Mouse (Mus musculus): ENCODE data around the gene Sac3d1. TPM values are rescaled to one million over a fixed set of nuclear protein-coding genes. Genes with fewer than 3 reads are reported as not detected.

Gene Sac3d1
- polyA plus RNA-seq, 1 experiment from 2014 or later: 25.2 TPM

GRCm38 (mm10) chr19:6126789-6127580, 8.5 kb upstream of the Sac3d1 start:
- H3K4me3 ChIP-seq (replicated peaks; ENCODE audit: low read length): peak overlapping the region; percentile 65
- WGBS: 66% methylated on average over 10 of the region's 10 CpGs
- no peaks in the 10 kb centered on the region for H3K36me3 ChIP-seq (ENCODE audit: control insufficient read depth, insufficient read depth, low read length)
- no peaks in the 10 kb centered on the region for H3K9me3 ChIP-seq (replicated peaks; ENCODE audit: control insufficient read depth, low read length)
- H3K4me1 ChIP-seq (ENCODE audit: control insufficient read depth, insufficient read depth, low read length): 0 out of 2 replicates have a peak, but pooled peaks cover 7% of the 10 kb centered on the region
- no peaks in the 10 kb centered on the region for H3K27me3 ChIP-seq (ENCODE audit: control insufficient read depth, insufficient read depth, low read length)
- peak overlapping the region; percentile 65 for H3K4me2 ChIP-seq (ENCODE audit: low read depth, low read length)
- peak overlapping the region; percentile 94; the same call in 1 of the 2 replicates for H3K27ac ChIP-seq (ENCODE audit: low read length)
- H3K9ac ChIP-seq (ENCODE audit: low read length): peak overlapping the region; percentile 80
- ATAC-seq (ENCODE audit: insufficient read depth, low FRiP score): no peak

- H3K9me3 ChIP-seq (replicated peaks; ENCODE audit: control insufficient read depth, low read length): no peaks in the 10 kb centered on the region
- no peak overlapping the region for H3K4me2 ChIP-seq (ENCODE audit: low read depth, low read length)
- H3K4me1 ChIP-seq (ENCODE audit: control insufficient read depth, insufficient read depth, low read length): 0 out of 2 replicates have a peak, but pooled peaks cover 7% of the 10 kb centered on the region
- no peak overlapping the region for H3K27ac ChIP-seq (ENCODE audit: low read length)
- ATAC-seq (ENCODE audit: insufficient read depth, low FRiP score): no peak
- H3K9ac ChIP-seq (ENCODE audit: low read length): no peak overlapping the region
- no peaks in the 10 kb centered on the region for H3K27me3 ChIP-seq (ENCODE audit: control insufficient read depth, insufficient read depth, low read length)
- no peaks in the 10 kb centered on the region for H3K36me3 ChIP-seq (ENCODE audit: control insufficient read depth, insufficient read depth, low read length)
- no peak overlapping the region for H3K4me3 ChIP-seq (replicated peaks; ENCODE audit: low read length)
- 25% methylated on average over 4 of the region's 4 CpGs for WGBS
Measured at GRCm38 (mm10) chr19:6126289-6126688, 7.8 kb upstream of the Sac3d1 start.

- Histone ChIP-seq H3K4me1 (ENCODE audit: control insufficient read depth, insufficient read depth, low read length) (0 out of 2 replicates have a peak, but pooled peaks cover 7% of the 10 kb centered on the region), H3K9me3 (replicated peaks; ENCODE audit: control insufficient read depth, low read length) (no peaks in the 10 kb centered on the region), H3K9ac (ENCODE audit: low read length) (no peak overlapping the region), H3K27ac (ENCODE audit: low read length) (no peak overlapping the region), H3K27me3 (ENCODE audit: control insufficient read depth, insufficient read depth, low read length) (no peaks in the 10 kb centered on the region), H3K36me3 (ENCODE audit: control insufficient read depth, insufficient read depth, low read length) (no peaks in the 10 kb centered on the region), H3K4me3 (replicated peaks; ENCODE audit: low read length) (no peak overlapping the region), H3K4me2 (ENCODE audit: low read depth, low read length) (no peak overlapping the region)
- no peak for ATAC-seq (ENCODE audit: insufficient read depth, low FRiP score)
- 72% methylated on average over 2 of the region's 2 CpGs for WGBS
Measured at GRCm38 (mm10) chr19:6124898-6125297, 6.4 kb upstream of the Sac3d1 start.

GRCm38 (mm10) chr19:6123330-6123729, 4.9 kb upstream of the Sac3d1 start:
- WGBS: 61% methylated on average over 8 of the region's 8 CpGs

GRCm38 (mm10) chr19:6121761-6122160, 3.3 kb upstream of the Sac3d1 start:
- no peaks in the 10 kb centered on the region for H3K27me3 ChIP-seq (ENCODE audit: control insufficient read depth, insufficient read depth, low read length)
- no peaks in the 10 kb centered on the region for H3K36me3 ChIP-seq (ENCODE audit: control insufficient read depth, insufficient read depth, low read length)
- no peak for ATAC-seq (ENCODE audit: insufficient read depth, low FRiP score)
- peak overlapping the region; percentile 35; the same call in 1 of the 2 replicates for H3K9ac ChIP-seq (ENCODE audit: low read length)
- no peak overlapping the region for H3K27ac ChIP-seq (ENCODE audit: low read length)
- peaks cover 13% of the 10 kb centered on the region; the same call in 1 of the 2 replicates for H3K4me1 ChIP-seq (ENCODE audit: control insufficient read depth, insufficient read depth, low read length)
- WGBS: 33% methylated on average over 19 of the region's 19 CpGs
- H3K4me2 ChIP-seq (ENCODE audit: low read depth, low read length): no peak overlapping the region
- no peaks in the 10 kb centered on the region for H3K9me3 ChIP-seq (replicated peaks; ENCODE audit: control insufficient read depth, low read length)
- H3K4me3 ChIP-seq (replicated peaks; ENCODE audit: low read length): no peak overlapping the region

More at GRCm38 (mm10) chr19:6123330-6123729, 4.9 kb upstream of the Sac3d1 start:
- Histone ChIP-seq H3K27ac (ENCODE audit: low read length) (no peak overlapping the region), H3K4me3 (replicated peaks; ENCODE audit: low read length) (no peak overlapping the region), H3K4me1 (ENCODE audit: control insufficient read depth, insufficient read depth, low read length) (peaks cover 14% of the 10 kb centered on the region; the same call in 1 of the 2 replicates), H3K27me3 (ENCODE audit: control insufficient read depth, insufficient read depth, low read length) (no peaks in the 10 kb centered on the region), H3K4me2 (ENCODE audit: low read depth, low read length) (no peak overlapping the region), H3K9ac (ENCODE audit: low read length) (0 out of 2 replicates have a peak overlapping the region, but pooled peaks have one; percentile 22), H3K9me3 (replicated peaks; ENCODE audit: control insufficient read depth, low read length) (no peaks in the 10 kb centered on the region), H3K36me3 (ENCODE audit: control insufficient read depth, insufficient read depth, low read length) (no peaks in the 10 kb centered on the region)
- no peak for ATAC-seq (ENCODE audit: insufficient read depth, low FRiP score)

GRCm38 (mm10) chr19:6118677-6119185, 281 bp upstream of the Sac3d1 start:
- H3K4me1 ChIP-seq (ENCODE audit: control insufficient read depth, insufficient read depth, low read length): peaks cover 17% of the 10 kb centered on the region; the same call in 1 of the 2 replicates
- H3K27ac ChIP-seq (ENCODE audit: low read length): peak overlapping the region; percentile 98
- 0 out of 2 replicates have a peak, but pooled peaks cover 8% of the 10 kb centered on the region for H3K36me3 ChIP-seq (ENCODE audit: control insufficient read depth, insufficient read depth, low read length)
- peak overlapping the region; percentile 90 for H3K4me3 ChIP-seq (replicated peaks; ENCODE audit: low read length)
- no peaks in the 10 kb centered on the region for H3K9me3 ChIP-seq (replicated peaks; ENCODE audit: control insufficient read depth, low read length)
- under 1% methylated on average over 8 of the region's 8 CpGs for WGBS
- peak overlapping the region; percentile 92 for H3K9ac ChIP-seq (ENCODE audit: low read length)
- no peaks in the 10 kb centered on the region for H3K27me3 ChIP-seq (ENCODE audit: control insufficient read depth, insufficient read depth, low read length)
- peak overlapping the region; percentile 87 for H3K4me2 ChIP-seq (ENCODE audit: low read depth, low read length)
- ATAC-seq (ENCODE audit: insufficient read depth, low FRiP score): peak; percentile 11; the same call in 1 of the 2 replicates

- Histone ChIP-seq H3K4me1 (ENCODE audit: control insufficient read depth, insufficient read depth, low read length) (peaks cover 14% of the 10 kb centered on the region; the same call in 1 of the 2 replicates), H3K36me3 (ENCODE audit: control insufficient read depth, insufficient read depth, low read length) (0 out of 2 replicates have a peak, but pooled peaks cover 8% of the 10 kb centered on the region), H3K27ac (ENCODE audit: low read length) (peak overlapping the region; percentile 98), H3K27me3 (ENCODE audit: control insufficient read depth, insufficient read depth, low read length) (no peaks in the 10 kb centered on the region), H3K9ac (ENCODE audit: low read length) (peak overlapping the region; percentile 92), H3K4me2 (ENCODE audit: low read depth, low read length) (peak overlapping the region; percentile 87), H3K4me3 (replicated peaks; ENCODE audit: low read length) (peak overlapping the region; percentile 90), H3K9me3 (replicated peaks; ENCODE audit: control insufficient read depth, low read length) (no peaks in the 10 kb centered on the region)
- WGBS: 4% methylated on average over 32 of the region's 32 CpGs
- peak; percentile 1; the same call in 1 of the 2 replicates for ATAC-seq (ENCODE audit: insufficient read depth, low FRiP score)
Measured at GRCm38 (mm10) chr19:6117346-6117985, 984 bp downstream of the Sac3d1 start.

GRCm38 (mm10) chr19:6116113-6116850, 2.2 kb downstream of the Sac3d1 start:
- WGBS: 86% methylated on average over 15 of the region's 15 CpGs
- H3K9ac ChIP-seq (ENCODE audit: low read length): 0 out of 2 replicates have a peak overlapping the region, but pooled peaks have one; percentile 22
- no peak overlapping the region for H3K27ac ChIP-seq (ENCODE audit: low read length)
- no peaks in the 10 kb centered on the region for H3K27me3 ChIP-seq (ENCODE audit: control insufficient read depth, insufficient read depth, low read length)
- no peaks in the 10 kb centered on the region for H3K9me3 ChIP-seq (replicated peaks; ENCODE audit: control insufficient read depth, low read length)
- no peak overlapping the region; the same call in 1 of the 2 replicates for H3K4me2 ChIP-seq (ENCODE audit: low read depth, low read length)
- peaks cover 14% of the 10 kb centered on the region; the same call in 1 of the 2 replicates for H3K4me1 ChIP-seq (ENCODE audit: control insufficient read depth, insufficient read depth, low read length)
- 0 out of 2 replicates have a peak overlapping the region, but pooled peaks have one; percentile 90 for H3K4me3 ChIP-seq (replicated peaks; ENCODE audit: low read length)
- no peak for ATAC-seq (ENCODE audit: insufficient read depth, low FRiP score)
- H3K36me3 ChIP-seq (ENCODE audit: control insufficient read depth, insufficient read depth, low read length): 0 out of 2 replicates have a peak, but pooled peaks cover 8% of the 10 kb centered on the region
